Mouse (Mus musculus) urinary bladder, adult 2 months (tissue): ENCODE data around the gene Gm9117. TPM values are rescaled to one million over a fixed set of nuclear protein-coding genes. Genes with fewer than 3 reads are reported as not detected.
"Not testable (repeated sequence)": the region's sequence is repeated elsewhere in the genome, so short reads cannot be mapped to it uniquely, and the experiment has no call there.

Experiments
- DNase-seq: peaks from one replicate; pipeline ENCODE4 v3.0.0; 2022; ENCODE audit warnings: low spot score
- polyA plus RNA-seq: library from polyadenylated mRNA; depleted of rRNA; stranded (reverse); fragments of >200 nt; gene quantifications from 2 replicates; pipeline ENCODE4 v1.2.3, GENCODE M21; 2012; rRNA removed

Gm9117 gene
- not detected in 2 replicates for polyA plus RNA-seq

DNA sequence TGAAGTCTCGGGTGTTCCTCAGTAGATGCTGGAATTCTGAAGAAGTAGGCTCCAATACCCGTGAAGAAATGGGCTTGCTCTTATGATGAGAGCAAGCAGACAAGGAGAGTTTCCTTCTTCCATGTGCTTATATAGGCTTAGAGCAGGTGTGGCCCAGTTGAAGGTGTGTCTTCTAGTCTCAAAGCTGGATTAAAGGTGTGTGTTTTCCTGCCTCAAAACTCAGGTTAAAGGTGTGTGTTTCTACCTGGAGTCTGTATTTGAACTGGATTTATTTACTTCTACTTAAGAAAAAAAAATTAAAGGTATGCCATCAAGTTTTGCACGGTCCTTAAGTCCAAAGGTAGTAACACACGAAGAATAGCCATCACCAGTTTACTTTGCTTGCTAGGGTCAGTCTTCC is at the start of gene Gm9117:
Gm9117 (minus strand) TSS at position 101 of the 400 bp plus-strand sequence.
- not testable (repeated sequence) for DNase-seq

DNA sequence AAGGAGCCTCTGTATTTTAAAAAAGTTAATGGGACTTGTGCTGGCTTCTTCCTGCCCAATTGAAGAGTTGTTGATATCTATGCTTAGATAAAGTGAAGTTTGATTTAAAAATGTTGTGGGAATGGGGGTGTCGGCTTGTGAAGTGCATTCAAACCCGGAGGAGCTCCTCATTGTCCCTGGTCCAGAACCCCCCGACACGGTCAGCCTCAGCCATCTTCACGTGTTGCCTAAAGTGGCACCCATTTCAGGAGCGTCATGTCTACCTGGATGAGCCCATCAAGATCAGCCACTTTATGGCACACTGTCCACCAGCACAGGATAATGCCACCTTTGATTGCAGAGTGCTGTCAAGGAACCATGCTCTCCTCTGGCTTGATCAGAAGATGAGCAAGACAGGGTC is 25.6 kb upstream of the Gm9117 start:
- DNase-seq: not testable (repeated sequence)

DNA sequence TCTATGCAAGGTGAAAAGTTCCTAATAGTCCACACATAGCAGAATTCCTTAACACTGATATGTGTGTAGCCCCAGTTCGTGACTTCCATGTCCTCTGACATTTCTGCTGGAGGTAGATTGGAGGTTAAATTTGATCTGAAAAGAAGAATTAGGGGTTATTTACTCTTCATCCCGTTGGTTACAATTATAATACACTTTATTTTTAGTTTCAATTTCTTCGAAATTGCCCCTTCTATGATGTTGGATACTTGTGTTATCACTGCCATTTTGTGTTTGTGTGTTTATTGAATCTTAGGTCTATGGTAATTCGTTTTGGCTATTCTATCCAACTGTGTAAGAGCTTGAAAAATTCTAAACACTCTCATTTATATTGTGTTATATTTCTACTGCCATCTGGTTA is 17.9 kb upstream of the Gm9117 start, which contains the start of gene Tdpoz5:
Tdpoz5 (minus strand) TSS at position 101 of the 400 bp plus-strand sequence.
- not testable (repeated sequence) for DNase-seq

DNA sequence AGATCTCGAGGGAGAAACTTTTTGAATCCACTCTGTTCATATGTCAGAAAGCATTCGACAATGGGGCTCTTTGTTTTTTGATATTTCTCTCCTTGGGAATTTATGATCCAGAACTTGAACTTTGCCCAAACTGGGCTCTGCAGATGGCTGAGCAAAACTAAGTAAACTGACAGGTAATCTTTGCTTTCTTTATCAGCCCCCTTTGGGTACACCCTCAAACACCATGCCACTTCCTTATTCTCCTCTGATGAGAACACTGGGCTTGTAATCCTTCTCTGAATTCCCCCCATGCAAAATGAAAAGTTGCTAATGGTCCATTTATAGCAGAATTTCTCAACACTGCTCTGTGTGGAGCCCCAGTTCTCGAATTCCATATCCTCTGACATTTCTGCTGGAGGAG is 5.0 kb downstream of the Gm9117 start:
- DNase-seq: not testable (repeated sequence)

Other genes starting within 250 kb of the Gm9117 start
- not detected in 2 replicates for gene Gm5773, start 170.5 kb downstream of the Gm9117 start, polyA plus RNA-seq
- gene Tdpoz4, start 147.1 kb downstream of the Gm9117 start, polyA plus RNA-seq: not detected in 2 replicates
- gene Tdpoz3, start 117.5 kb downstream of the Gm9117 start, polyA plus RNA-seq: not detected in 2 replicates
- gene Tdpoz5, start 17.8 kb upstream of the Gm9117 start, polyA plus RNA-seq: not detected in 2 replicates
- not detected in 2 replicates for gene Gm9125, start 111.3 kb upstream of the Gm9117 start, polyA plus RNA-seq
- gene Gm10697, start 129.1 kb upstream of the Gm9117 start, polyA plus RNA-seq: not detected in 2 replicates
- not detected in 2 replicates for gene Gm10696, start 234.7 kb upstream of the Gm9117 start, polyA plus RNA-seq